Mouse (Mus musculus): ENCODE data around the gene Atxn1.

DNA sequence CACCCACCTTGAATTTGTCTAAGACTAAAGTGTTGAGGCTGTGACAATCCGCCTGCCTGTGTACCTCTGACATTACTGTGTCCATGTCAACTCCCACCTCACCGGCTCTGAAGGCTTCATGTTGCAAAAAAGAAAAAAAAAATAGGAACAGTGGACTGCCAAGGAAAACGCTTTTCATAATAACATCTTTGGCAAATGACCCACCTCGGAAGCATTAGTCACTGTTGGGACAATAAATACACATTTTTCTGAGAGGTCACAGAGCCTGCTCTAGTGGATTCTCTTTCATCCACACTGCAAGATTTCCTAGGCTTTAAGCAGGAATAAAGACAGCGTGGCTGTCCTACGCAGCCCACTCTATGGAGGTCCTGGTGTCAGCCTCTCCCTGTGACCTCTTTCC is 168.5 kb downstream of the Atxn1 start:
- TF ChIP-seq CTCF (IDR thresholded peaks at IDR 0.05; ENCODE audit: extremely low read depth, insufficient read depth, low read length) (no peak), POLR2A (IDR thresholded peaks at IDR 0.05; ENCODE audit: extremely low read depth, insufficient read depth, low read length) (no peak)

All from cortical plate, adult 2 months (tissue).